Mouse (Mus musculus) mature B cell (primary cell): Measurements from ENCODE around the gene Olfr600.
"Not testable (repeated sequence)": the region's sequence is repeated elsewhere in the genome, so short reads cannot be mapped to it uniquely, and the experiment has no call there.

Source experiments
- in situ Hi-C: fragments of 300-500 bp; cut with MboI; formaldehyde crosslinking; loops from 2 replicates; pipeline ENCODE4 v1.14.3; 2019

Gene Olfr600

GRCm38 (mm10) chr7:103349569-103349968, at the start of gene Olfr600:
Gene Olfr600 (minus strand): TSS chr7:103349669.
- in situ Hi-C loops = no loop called here

GRCm38 (mm10) chr7:103398981-103399380, 49.5 kb upstream of the Olfr600 start:
- in situ Hi-C loops = no loop called here

GRCm38 (mm10) chr7:103397758-103398157, 48.3 kb upstream of the Olfr600 start:
- in situ Hi-C loops = no loop called here

DNA sequence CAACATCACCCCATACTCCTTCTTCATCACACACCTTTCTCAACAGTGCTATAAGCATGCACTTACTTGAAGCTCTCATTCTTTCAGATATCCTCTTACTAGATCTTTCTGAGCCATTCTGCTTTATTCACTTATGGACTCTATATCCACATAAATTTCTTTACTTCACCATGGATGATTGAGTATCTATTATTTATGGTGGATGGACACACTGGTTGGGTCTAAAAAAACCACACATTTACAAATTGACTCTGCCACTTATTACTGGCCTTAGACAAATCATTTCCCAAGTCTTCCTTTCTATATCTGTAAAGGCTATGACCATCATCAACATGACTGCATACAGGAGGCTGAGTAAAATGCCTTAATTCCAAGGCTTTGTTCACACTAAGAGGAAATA, 36.6 kb upstream of the Olfr600 start, which contains the start of gene Olfr603:
Gene Olfr603, minus strand, starts transcription at position 101 of the 400 bp plus-strand sequence.
- in situ Hi-C loops = no loop called here

DNA sequence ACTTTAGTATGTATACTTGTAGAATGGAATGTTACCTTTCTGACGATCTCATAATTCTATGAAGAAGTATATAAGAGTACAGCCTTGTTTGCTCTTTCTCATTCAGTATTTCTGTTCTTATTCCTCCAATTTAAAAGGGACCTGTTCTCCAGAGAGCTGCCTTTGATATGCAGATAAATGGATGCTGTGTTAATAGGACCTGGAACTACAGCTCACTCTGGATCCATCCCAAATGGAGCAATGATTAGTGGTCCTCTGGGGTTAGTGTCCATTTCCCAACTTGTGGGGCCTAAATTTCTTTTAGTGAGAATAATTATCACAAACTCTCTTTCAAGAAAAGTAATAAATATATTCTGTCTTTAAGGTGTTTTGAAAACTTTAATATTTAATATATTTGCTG, 13.1 kb upstream of the Olfr600 start, which contains the start of gene Olfr601:
Gene Olfr601, minus strand, starts transcription at position 101 of the 400 bp plus-strand sequence.
- in situ Hi-C loops = no loop called here

GRCm38 (mm10) chr7:103335617-103336016, 13.9 kb downstream of the Olfr600 start, which contains the start of gene Olfr599:
Gene Olfr599 (plus strand): TSS chr7:103335917.
- in situ Hi-C loops = no loop called here

GRCm38 (mm10) chr7:103323268-103323667, 26.2 kb downstream of the Olfr600 start, which contains the start of gene Olfr598:
Gene Olfr598 (plus strand): TSS chr7:103323568.
- in situ Hi-C loops = no loop called here

- in situ Hi-C loops = not testable (repeated sequence)
Measured at GRCm38 (mm10) chr7:103316015-103316414, 33.5 kb downstream of the Olfr600 start, which contains the start of gene Olfr597. Gene Olfr597 (plus strand): TSS chr7:103316315.

- in situ Hi-C loops = not testable (repeated sequence)
Measured at GRCm38 (mm10) chr7:103305348-103305747, 44.1 kb downstream of the Olfr600 start, which contains the start of gene Olfr596. Gene Olfr596 (plus strand): TSS chr7:103305648.
